Mouse (Mus musculus) lung, embryonic 14.5 days (tissue): Measurements from ENCODE around the gene Myh6. TPM values are rescaled to one million over a fixed set of nuclear protein-coding genes. Genes with fewer than 3 reads are reported as not detected.
"Not testable (repeated sequence)": the region's sequence is repeated elsewhere in the genome, so short reads cannot be mapped to it uniquely, and the experiment has no call there.

Source experiments
- ATAC-seq: fragments of 200-750 bp; cut with Nextera tagmentation; 2 replicates; pipeline ENCODE4 v1.8.0; 2017; ENCODE audit warnings: mild to moderate bottlenecking, moderate TSS enrichment, moderate library complexity; ENCODE audit not compliant: insufficient read depth
- DNase-seq: peaks from one replicate; pipeline ENCODE4 v3.0.0-alpha.2; 2015
- H3K27ac ChIP-seq: fragments of 300-500 bp; sonication (generic); 2 replicates; pipeline ENCODE4 v1.5.1; 2014; ENCODE audit warnings: low read depth, mild to moderate bottlenecking, moderate library complexity
- H3K27me3 ChIP-seq: fragments of 300-500 bp; sonication (generic); 2 replicates; pipeline ENCODE4 v1.6.1; 2014; ENCODE audit warnings: low read length, control low read depth; ENCODE audit not compliant: insufficient read depth
- H3K36me3 ChIP-seq: fragments of 300-500 bp; sonication (generic); 2 replicates; pipeline ENCODE4 v1.6.1; 2014; ENCODE audit warnings: control low read depth; ENCODE audit not compliant: insufficient read depth
- H3K4me1 ChIP-seq: fragments of 300-500 bp; sonication (generic); 2 replicates; pipeline ENCODE4 v1.6.1; 2014; ENCODE audit warnings: antibody characterized with exemption, control low read depth; ENCODE audit not compliant: insufficient read depth
- H3K4me2 ChIP-seq: fragments of 300-500 bp; sonication (generic); 2 replicates; pipeline ENCODE4 v1.6.1; 2014; ENCODE audit warnings: mild to moderate bottlenecking
- H3K4me3 ChIP-seq: fragments of 300-500 bp; sonication (generic); 2 replicates; pipeline ENCODE4 v1.5.1; 2014; ENCODE audit warnings: low read depth, low read length
- H3K9ac ChIP-seq: fragments of 300-500 bp; sonication (generic); 2 replicates; pipeline ENCODE4 v1.6.1; 2014
- H3K9me3 ChIP-seq: fragments of 300-500 bp; sonication (generic); 2 replicates; pipeline ENCODE4 v1.6.1; 2016; ENCODE audit warnings: low read depth, low read length, control low read depth
- CTCF ChIP-seq: IDR thresholded peaks from 2 replicates; pipeline ENCODE4 v1.5.1; 2016; ENCODE audit warnings: antibody characterized with exemption, low read depth
- WGBS: fragments of 180-500 bp; shearing (Covaris S2); extraction: QIAGEN DNeasy Blood & Tissue Kit; methylation state at CpG from one replicate; pipeline ENCODE4 v1.1.7; 2014; 5-methylcytosine and 5-hydroxymethylcytosine counted together
- polyA plus RNA-seq: library from polyadenylated mRNA; unstranded; fragments of >200 nt; fragmentation: Nextera tagmentation; extraction: Ambion mirVana; gene quantifications from 2 replicates; pipeline ENCODE4 v1.2.1, GENCODE M21; 2014

Myh6 gene
- polyA plus RNA-seq, 1 experiment from 2014 or later: 4.6 TPM

- Histone ChIP-seq H3K27me3 (no peaks in the 10 kb centered on the region), H3K4me1 (peaks cover 10% of the 10 kb centered on the region; the same call in 1 of the 2 replicates), H3K9ac (peak within 1 kb of the TSS; percentile 9; the same call in 1 of the 2 replicates), H3K27ac (peak within 1 kb of the TSS; percentile 52; the same call in 1 of the 2 replicates), H3K9me3 (no peaks in the 10 kb centered on the region), H3K4me3 (no peak within 1 kb of the TSS), H3K4me2 (peak within 1 kb of the TSS; percentile 18; the same call in 1 of the 2 replicates), H3K36me3 (no peaks in the 10 kb centered on the region)
- 39% methylated on average over 11 of the region's 11 CpGs for WGBS
- ATAC-seq (peak; percentile 35; the same call in 1 of the 2 replicates), DNase-seq (no peak)
- no peak for TF ChIP-seq CTCF
Measured at GRCm38 (mm10) chr14:54994136-54994868, 27.6 kb upstream of the Myh6 start, which contains the start of gene Myh7. TSS of gene Myh7 (minus strand) at chr14:54994626.

GRCm38 (mm10) chr14:54993636-54994035 is 26.9 kb upstream of the Myh6 start:
- peaks cover 10% of the 10 kb centered on the region; the same call in 1 of the 2 replicates for H3K4me1 ChIP-seq
- H3K9ac ChIP-seq: no peak overlapping the region
- no peaks in the 10 kb centered on the region for H3K36me3 ChIP-seq
- peak overlapping the region; percentile 18; the same call in 1 of the 2 replicates for H3K4me2 ChIP-seq
- peak overlapping the region; percentile 52; the same call in 1 of the 2 replicates for H3K27ac ChIP-seq
- DNase-seq (peak; percentile 26), ATAC-seq (peak; percentile 64)
- no peak for TF ChIP-seq CTCF
- H3K27me3 ChIP-seq: no peaks in the 10 kb centered on the region
- WGBS: 36% methylated on average over 10 of the region's 10 CpGs
- H3K9me3 ChIP-seq: no peaks in the 10 kb centered on the region
- no peak overlapping the region for H3K4me3 ChIP-seq

GRCm38 (mm10) chr14:54992196-54992595 is 25.5 kb upstream of the Myh6 start:
- H3K4me2 ChIP-seq: no peak overlapping the region
- H3K27ac ChIP-seq: no peak overlapping the region
- H3K27me3 ChIP-seq: no peaks in the 10 kb centered on the region
- ATAC-seq (no peak), DNase-seq (no peak)
- no peaks in the 10 kb centered on the region for H3K36me3 ChIP-seq
- no peak overlapping the region for H3K9ac ChIP-seq
- no peak for TF ChIP-seq CTCF
- no peaks in the 10 kb centered on the region for H3K9me3 ChIP-seq
- 83% methylated on average over 10 of the region's 10 CpGs for WGBS
- H3K4me1 ChIP-seq: peaks cover 10% of the 10 kb centered on the region; the same call in 1 of the 2 replicates
- no peak overlapping the region for H3K4me3 ChIP-seq

- H3K36me3 ChIP-seq: no peaks in the 10 kb centered on the region
- H3K27me3 ChIP-seq: no peaks in the 10 kb centered on the region
- H3K27ac ChIP-seq: no peak overlapping the region
- WGBS: 86% methylated on average over 8 of the region's 8 CpGs
- DNase-seq (no peak), ATAC-seq (no peak)
- no peaks in the 10 kb centered on the region for H3K9me3 ChIP-seq
- H3K4me1 ChIP-seq: peaks cover 10% of the 10 kb centered on the region; the same call in 1 of the 2 replicates
- H3K4me3 ChIP-seq: no peak overlapping the region
- no peak overlapping the region for H3K4me2 ChIP-seq
- H3K9ac ChIP-seq: no peak overlapping the region
- no peak for TF ChIP-seq CTCF
Measured at GRCm38 (mm10) chr14:54989886-54990441, 23.2 kb upstream of the Myh6 start.

- WGBS: 83% methylated on average over 13 of the region's 13 CpGs
- Histone ChIP-seq H3K4me1 (no peaks in the 10 kb centered on the region; the same call in 1 of the 2 replicates), H3K27me3 (no peaks in the 10 kb centered on the region), H3K9ac (no peak overlapping the region), H3K9me3 (no peaks in the 10 kb centered on the region), H3K4me3 (no peak overlapping the region), H3K4me2 (no peak overlapping the region), H3K36me3 (no peaks in the 10 kb centered on the region), H3K27ac (no peak overlapping the region)
- ATAC-seq: no peak
- DNase-seq: no peak
- TF ChIP-seq CTCF: no peak
Measured at GRCm38 (mm10) chr14:54988882-54989281, 22.2 kb upstream of the Myh6 start.

- not testable (repeated sequence) for ATAC-seq, H3K4me3 ChIP-seq, H3K27me3 ChIP-seq, H3K9ac ChIP-seq, H3K36me3 ChIP-seq, H3K4me1 ChIP-seq, DNase-seq, H3K4me2 ChIP-seq, H3K9me3 ChIP-seq, H3K27ac ChIP-seq
- WGBS: 84% methylated on average over 9 of the region's 9 CpGs
Measured at GRCm38 (mm10) chr14:54988350-54988874, 21.7 kb upstream of the Myh6 start.

GRCm38 (mm10) chr14:54981934-54982333 is 15.2 kb upstream of the Myh6 start:
- no peak overlapping the region for H3K4me3 ChIP-seq
- no peaks in the 10 kb centered on the region for H3K4me1 ChIP-seq
- H3K9ac ChIP-seq: no peak overlapping the region
- no peak overlapping the region for H3K27ac ChIP-seq
- no peak overlapping the region for H3K4me2 ChIP-seq
- WGBS: 94% methylated on average over 7 of the region's 7 CpGs
- ATAC-seq: no peak
- no peaks in the 10 kb centered on the region for H3K27me3 ChIP-seq
- TF ChIP-seq CTCF: no peak
- DNase-seq: no peak
- H3K9me3 ChIP-seq: no peaks in the 10 kb centered on the region
- no peaks in the 10 kb centered on the region for H3K36me3 ChIP-seq
